Mouse (Mus musculus) gastrocnemius, adult 8-10 months (tissue): ENCODE results near the gene Anp32e. TPM values are rescaled to one million over a fixed set of nuclear protein-coding genes. Genes with fewer than 3 reads are reported as not detected.

Source experiments
- DNase-seq, 2 experiments: peaks; one replicate each; pipeline ENCODE4 v3.0.0; 2022; ENCODE audit warnings: low spot score in 2 of 2
- total RNA-seq, 4 experiments: library from RNA; stranded (reverse); gene quantifications; 2 replicates each; pipeline ENCODE4 v1.2.4; 2022

Anp32e gene
- total RNA-seq, 4 experiments from 2014 or later, result 76.8 to 106 (median 90.5) TPM

DNA sequence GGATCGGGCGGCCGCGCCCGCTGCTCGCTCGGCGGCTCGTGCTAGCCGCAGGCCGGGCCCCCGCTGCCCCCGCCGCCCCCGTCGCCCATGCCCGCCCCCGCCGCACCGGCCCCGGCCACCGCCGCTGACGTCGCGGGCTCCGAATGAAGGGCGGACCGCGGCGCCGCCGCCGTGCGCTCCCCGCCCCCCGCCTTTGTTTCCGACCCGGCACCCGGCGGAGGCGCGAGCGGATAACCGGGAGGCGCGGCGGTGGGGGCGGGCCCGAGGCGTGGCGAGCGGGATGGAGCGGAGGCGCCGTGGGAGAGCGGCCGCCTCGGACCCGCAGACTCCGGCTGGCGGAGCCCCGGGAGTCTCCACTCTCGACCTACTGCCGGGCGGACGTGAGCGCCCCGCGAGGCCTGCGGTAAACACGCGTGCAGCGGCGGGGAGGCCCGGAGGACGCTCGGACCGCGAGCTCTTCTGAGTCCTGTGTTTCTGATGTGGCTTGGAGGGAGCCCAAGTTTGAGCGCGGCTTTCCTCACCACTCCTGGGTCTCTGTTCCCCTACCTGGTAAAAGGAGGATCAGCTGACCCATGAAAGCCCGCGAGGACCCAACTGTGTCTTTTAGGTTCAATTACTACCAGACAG, 66.9 kb downstream of the Anp32e start, which contains the start of gene Plekho1:
TSS of gene Plekho1 (minus strand) at position 200 of the 627 bp plus-strand sequence.
- DNase-seq, result no peak

DNA sequence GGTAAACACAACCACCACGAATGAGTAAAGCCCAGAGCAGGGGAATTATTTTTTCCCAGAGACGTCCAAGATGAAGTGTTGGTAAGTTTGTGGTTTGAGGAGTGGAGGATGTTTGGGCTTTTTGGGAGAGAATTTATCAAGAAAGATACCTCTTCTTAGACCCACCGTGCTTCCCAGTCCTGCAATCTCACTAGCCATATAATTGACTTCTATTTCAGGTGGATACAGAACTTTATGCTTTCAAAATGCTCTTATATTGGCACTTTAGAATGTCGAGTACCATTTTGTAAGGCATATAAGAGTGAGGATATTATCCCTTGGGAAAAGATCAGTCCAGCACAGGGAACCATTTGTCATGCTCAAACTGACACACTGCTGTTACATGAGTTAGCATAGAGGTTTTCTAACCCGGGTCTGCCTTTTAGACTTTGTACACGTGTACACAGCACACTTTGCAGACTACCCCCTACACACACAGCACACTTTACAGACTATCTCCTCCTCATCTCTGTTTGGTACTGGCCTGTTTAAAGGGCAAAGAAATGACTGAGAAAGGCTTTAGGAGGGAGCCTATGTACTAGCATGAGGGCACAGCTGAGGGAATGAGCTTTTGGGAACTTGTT, 67.5 kb downstream of the Anp32e start:
- DNase-seq, result no peak

Other genes with a start within 250 kb of the Anp32e start
- gene Adamtsl4, start 241.3 kb upstream of the Anp32e start, total RNA-seq, result 10 to 100 TPM; 13.8 to 23.4 (median 18.2) TPM
- 10 to 100 TPM in 2 of 4 experiments, 1 to 10 TPM in 2; 6.0 to 16.6 (median 12.2) TPM for gene Ecm1, start 189.7 kb upstream of the Anp32e start, total RNA-seq
- gene Tars2, start 169.0 kb upstream of the Anp32e start, total RNA-seq, result 10 to 100 TPM; 21.8 to 27.4 (median 26.8) TPM
- gene Rprd2, start 110.4 kb upstream of the Anp32e start, total RNA-seq, result 10 to 100 TPM; 31.2 to 38.4 (median 32.1) TPM
- gene Prpf3, start 73.4 kb upstream of the Anp32e start, total RNA-seq, result 10 to 100 TPM; 12.8 to 18.2 (median 15.1) TPM
- 100 to 1,000 TPM; 307 to 343 (median 325) TPM for gene Mrps21, start 57.7 kb upstream of the Anp32e start, total RNA-seq
- gene Ciart, start 47.0 kb upstream of the Anp32e start, total RNA-seq, result 10 to 100 TPM in 3 of 4 experiments, 1 to 10 TPM in 1; 9.4 to 22.7 (median 15.7) TPM
- 1 to 10 TPM; 1.1 to 2.1 (median 1.5) TPM for gene BC028528, start 37.2 kb upstream of the Anp32e start, total RNA-seq
- gene Aph1a, start 35.3 kb upstream of the Anp32e start, total RNA-seq, result 10 to 100 TPM; 44.6 to 48.2 (median 47.8) TPM
- 100 to 1,000 TPM in 1 of 4 experiments, 10 to 100 TPM in 3; 41.8 to 112 (median 61.1) TPM for gene Car14, start 24.6 kb upstream of the Anp32e start, total RNA-seq
- gene Plekho1, start 66.8 kb downstream of the Anp32e start, total RNA-seq, result 10 to 100 TPM; 11.3 to 16.5 (median 12.9) TPM
- 10 to 100 TPM; 11.3 to 16.8 (median 16.2) TPM for gene Vps45, start 129.2 kb downstream of the Anp32e start, total RNA-seq
- 10 to 100 TPM; 61.8 to 77.4 (median 75.8) TPM for gene Otud7b, start 175.3 kb downstream of the Anp32e start, total RNA-seq
- gene Mtmr11, start 232.8 kb downstream of the Anp32e start, total RNA-seq, result 1 to 10 TPM in 3 of 4 experiments, under 1 TPM in 1; 0.68 to 2.1 (median 1.3) TPM
- gene Sf3b4, start 243.1 kb downstream of the Anp32e start, total RNA-seq, result 10 to 100 TPM in 3 of 4 experiments, 1 to 10 TPM in 1; 9.9 to 12.9 (median 11.6) TPM